Comparison of ENCODE assay signal across 8 mouse cellular contexts in genomic region chr10:5549871-5550167, GRCm38 (mm10). TPM values are rescaled to one million over a fixed set of nuclear protein-coding genes. Genes with fewer than 3 reads are reported as not detected.
A peak's percentile ranks its signal among the peaks of the same experiment; 100 is the strongest.
DNase-seq lines count a peak whose midpoint lies in the region; ATAC-seq and TF ChIP-seq lines count a peak whose summit lies in the region.

No protein-coding gene starts in this region.

- ATAC-seq in neural tube, embryonic 11.5 days (ENCODE audit: insufficient read depth, low FRiP score, low TSS enrichment) = no peak
- ATAC-seq in heart, embryonic 13.5 days (ENCODE audit: extremely low read depth, insufficient number of reproducible peaks, low FRiP score, low TSS enrichment) = no peak
- no peak for ATAC-seq in liver, embryonic 14.5 days (ENCODE audit: insufficient read depth)
- peak; percentile 25; the same call in 1 of the 2 replicates for ATAC-seq in stomach, embryonic 14.5 days (ENCODE audit: insufficient number of reproducible peaks, insufficient read depth, low FRiP score, low read depth)

- H3K36me3 ChIP-seq in neural tube, embryonic 11.5 days (ENCODE audit: control insufficient read depth, insufficient read depth, low read length) = no peaks in the 10 kb centered on the region
- H3K36me3 ChIP-seq in heart, embryonic 13.5 days = no peaks in the 10 kb centered on the region
- no peaks in the 10 kb centered on the region for H3K36me3 ChIP-seq in liver, embryonic 14.5 days (replicated peaks; ENCODE audit: control insufficient read depth, insufficient read depth, low read depth)
- H3K36me3 ChIP-seq in stomach, embryonic 14.5 days (ENCODE audit: control insufficient read depth, insufficient read depth, low read length) = no peaks in the 10 kb centered on the region

- H3K4me1 ChIP-seq in neural tube, embryonic 11.5 days (ENCODE audit: control insufficient read depth, insufficient read depth, low read length) = no peaks in the 10 kb centered on the region
- H3K4me1 ChIP-seq in heart, embryonic 13.5 days = peaks cover 7% of the 10 kb centered on the region; the same call in 1 of the 2 replicates
- H3K4me1 ChIP-seq in liver, embryonic 14.5 days (replicated peaks; ENCODE audit: control insufficient read depth in 2 of 2, insufficient read depth in 2 of 2, low read length in 1 of 2) = no peaks in the 10 kb centered on the region
- H3K4me1 ChIP-seq in stomach, embryonic 14.5 days (ENCODE audit: control insufficient read depth, insufficient read depth, low read length) = 0 out of 2 replicates have a peak, but pooled peaks cover 5% of the 10 kb centered on the region

- WGBS in neural tube, embryonic 11.5 days = 8% methylated on average over 6 of the region's 6 CpGs
- 7% methylated on average over 6 of the region's 6 CpGs for WGBS in heart, embryonic 13.5 days
- 16% methylated on average over 6 of the region's 6 CpGs for WGBS in liver, embryonic 14.5 days (ENCODE audit: insufficient replicate concordance)
- 13% methylated on average over 6 of the region's 6 CpGs for WGBS in stomach, embryonic 14.5 days

- H3K27ac ChIP-seq in neural tube, embryonic 11.5 days (ENCODE audit: low read depth, low read length) = no peak overlapping the region
- H3K27ac ChIP-seq in heart, embryonic 13.5 days (replicated peaks) = no peak overlapping the region
- no peak overlapping the region for H3K27ac ChIP-seq in liver, embryonic 14.5 days
- H3K27ac ChIP-seq in stomach, embryonic 14.5 days (ENCODE audit: low read length) = no peak overlapping the region

- H3K9me3 ChIP-seq in neural tube, embryonic 11.5 days (ENCODE audit: control insufficient read depth, low read length) = no peaks in the 10 kb centered on the region
- no peaks in the 10 kb centered on the region for H3K9me3 ChIP-seq in heart, embryonic 13.5 days
- H3K9me3 ChIP-seq in liver, embryonic 14.5 days (ENCODE audit: control insufficient read depth, low read length) = no peaks in the 10 kb centered on the region
- no peaks in the 10 kb centered on the region for H3K9me3 ChIP-seq in stomach, embryonic 14.5 days (ENCODE audit: control insufficient read depth, low read depth, low read length)

- peak overlapping the region; percentile 48 for H3K4me3 ChIP-seq in neural tube, embryonic 11.5 days (ENCODE audit: low read depth, low read length)
- peak overlapping the region; percentile 64 for H3K4me3 ChIP-seq in heart, embryonic 13.5 days
- H3K4me3 ChIP-seq in liver, embryonic 14.5 days (ENCODE audit: insufficient read depth in 1 of 2, low read depth in 2 of 2, low read length in 2 of 2) = peak overlapping the region; percentile 47 to 57
- H3K4me3 ChIP-seq in stomach, embryonic 14.5 days (ENCODE audit: low read depth, low read length) = peak overlapping the region; percentile 40

- no peak for DNase-seq in neural tube, embryonic 11.5 days (ENCODE audit: low spot score)
- no peak for DNase-seq in neural tube, embryonic 10.5 days (ENCODE audit: extremely low spot score, low spot score)
- DNase-seq in liver, embryonic 14.5 days (ENCODE audit: low read depth in 3 of 3, low spot score in 3 of 3) = no peak
- no peak for DNase-seq in frontal cortex, postnatal 14 days (ENCODE audit: low spot score in 2 of 2)
- no peak for DNase-seq in adrenal gland, adult 2 months
- DNase-seq in urinary bladder, postnatal 10 days (ENCODE audit: low spot score) = no peak

- TF ChIP-seq EP300 in liver, embryonic 14.5 days (IDR thresholded peaks at IDR 0.05; ENCODE audit: low read depth) = no peak

- peak overlapping the region; percentile 92 for H3K4me2 ChIP-seq in neural tube, embryonic 11.5 days (ENCODE audit: low read depth)
- H3K4me2 ChIP-seq in heart, embryonic 13.5 days = peak overlapping the region; percentile 98
- H3K4me2 ChIP-seq in liver, embryonic 14.5 days (ENCODE audit: low read depth) = peak overlapping the region; percentile 62
- H3K4me2 ChIP-seq in stomach, embryonic 14.5 days (replicated peaks; ENCODE audit: low read depth, low read length) = peak overlapping the region; percentile 95

- no peak overlapping the region; the same call in 1 of the 2 replicates for H3K9ac ChIP-seq in neural tube, embryonic 11.5 days (ENCODE audit: low read length)
- peak overlapping the region; percentile 74 for H3K9ac ChIP-seq in heart, embryonic 13.5 days
- H3K9ac ChIP-seq in liver, embryonic 14.5 days (replicated peaks) = no peak overlapping the region
- H3K9ac ChIP-seq in stomach, embryonic 14.5 days (replicated peaks; ENCODE audit: low read depth, low read length) = no peak overlapping the region

- H3K27me3 ChIP-seq in neural tube, embryonic 11.5 days (ENCODE audit: control insufficient read depth, insufficient read depth, low read length) = 0 out of 2 replicates have a peak, but pooled peaks cover 3% of the 10 kb centered on the region
- peaks cover 5% of the 10 kb centered on the region; the same call in 1 of the 2 replicates for H3K27me3 ChIP-seq in heart, embryonic 13.5 days (replicated peaks)
- no peaks in the 10 kb centered on the region; the same call in 1 of the 2 replicates for H3K27me3 ChIP-seq in liver, embryonic 14.5 days (ENCODE audit: control insufficient read depth, insufficient read depth, low read length)
- no peaks in the 10 kb centered on the region for H3K27me3 ChIP-seq in stomach, embryonic 14.5 days (ENCODE audit: control insufficient read depth, insufficient read depth, low read length)

- no peak for TF ChIP-seq CTCF in liver, embryonic 14.5 days (IDR thresholded peaks at IDR 0.05; ENCODE audit: low read depth)

RNA-seq across cellular contexts. Expression of gene Syne1, which starts 1.5 kb away (rescaled TPM):
- 2.9 and 3.2 TPM in 2 replicates for polyA plus RNA-seq in neural tube, embryonic 11.5 days (2014; fragmentation: Nextera tagmentation; extraction: Ambion mirVana)
- 14.6 and 17.6 TPM in 2 replicates for polyA plus RNA-seq in heart, embryonic 13.5 days (2015; fragmentation: Nextera tagmentation; extraction: Ambion mirVana)
- polyA plus RNA-seq in liver, embryonic 14.5 days (2012; rRNA removed) = 2.6 and 3.1 TPM in 2 replicates
- 3.1 and 3.6 TPM in 2 replicates for polyA plus RNA-seq in liver, embryonic 14.5 days (2014; fragmentation: Nextera tagmentation; extraction: Ambion mirVana)
- polyA plus RNA-seq in stomach, embryonic 14.5 days (2014; fragmentation: Nextera tagmentation; extraction: Ambion mirVana) = 19.2 and 19.9 TPM in 2 replicates
- total RNA-seq in adrenal gland, adult 2 months (2021) = 10 to 100 TPM; 21.0 to 21.2 TPM
- polyA plus RNA-seq in adrenal gland, adult 2 months (2012; rRNA removed) = 7.1 and 7.7 TPM in 2 replicates

RNA-seq across cellular contexts. Expression of gene Myct1, which starts 43.8 kb away (rescaled TPM):
- polyA plus RNA-seq in neural tube, embryonic 11.5 days (2014; fragmentation: Nextera tagmentation; extraction: Ambion mirVana) = 2.1 and 2.4 TPM in 2 replicates
- polyA plus RNA-seq in heart, embryonic 13.5 days (2015; fragmentation: Nextera tagmentation; extraction: Ambion mirVana) = 5.2 and 5.5 TPM in 2 replicates
- polyA plus RNA-seq in liver, embryonic 14.5 days (2012; rRNA removed) = 0.86 and 1.0 TPM in 2 replicates
- 1.6 and 2.0 TPM in 2 replicates for polyA plus RNA-seq in liver, embryonic 14.5 days (2014; fragmentation: Nextera tagmentation; extraction: Ambion mirVana)
- polyA plus RNA-seq in stomach, embryonic 14.5 days (2014; fragmentation: Nextera tagmentation; extraction: Ambion mirVana) = 4.9 and 6.7 TPM in 2 replicates
- 1 to 10 TPM; 1.8 to 5.1 TPM for total RNA-seq in adrenal gland, adult 2 months (2021)
- 1.9 and 2.7 TPM in 2 replicates for polyA plus RNA-seq in adrenal gland, adult 2 months (2012; rRNA removed)
